ENCODE assay signal across 22 mouse cellular contexts in genomic region chr19:41387262-41387661, GRCm38 (mm10). TPM values are rescaled to one million over a fixed set of nuclear protein-coding genes. Genes with fewer than 3 reads are reported as not detected.
DNase-seq lines count a peak whose midpoint lies in the region; ATAC-seq and TF ChIP-seq lines count a peak whose summit lies in the region.
"Had no signal": no experiment of that assay in that cellular context is flagged by ENCODE, and none has a peak within 500 bp of the region (broad histone marks: within the 10 kb centered on the region; RNA-seq: fewer than 3 reads in every experiment).

No protein-coding gene starts in this region.

- TF ChIP-seq EP300 in liver, postnatal 0 days (IDR thresholded peaks at IDR 0.05; ENCODE audit: low read depth): peak; percentile 59; the same call in 1 of the 2 replicates

- peaks cover 31% of the 10 kb centered on the region for H3K27me3 ChIP-seq in heart, embryonic 10.5 days (ENCODE audit: insufficient read depth, poor library complexity, severe bottlenecking)
- peaks cover 11% of the 10 kb centered on the region; the same call in 1 of the 2 replicates for H3K27me3 ChIP-seq in heart, embryonic 12.5 days (replicated peaks)
- no peaks in the 10 kb centered on the region for H3K27me3 ChIP-seq in liver, adult 2 months (ENCODE audit: control insufficient read depth, insufficient read depth, low read length)
- H3K27me3 ChIP-seq in liver, embryonic 12.5 days (replicated peaks): peaks cover 27% of the 10 kb centered on the region
- no peaks in the 10 kb centered on the region for H3K27me3 ChIP-seq in liver, postnatal 0 days (ENCODE audit: insufficient read depth, low read length)
- H3K27me3 ChIP-seq in liver, embryonic 11.5 days (replicated peaks; ENCODE audit: control insufficient read depth, insufficient read depth, low read length): peaks cover 8% of the 10 kb centered on the region
- H3K27me3 ChIP-seq: CH12.LX had no signal

- DNase-seq in heart, adult 11 months: peak; percentile 18
- no peak for DNase-seq in heart, postnatal 36 days
- peak; percentile 0 for DNase-seq in heart, embryonic 10.5 days (ENCODE audit: low spot score)
- peak; percentile 96 for DNase-seq in liver, adult 2 months (ENCODE audit: extremely low read depth, low read depth, low spot score)
- peak; percentile 48 for DNase-seq in liver, postnatal 0 days
- DNase-seq in liver, embryonic 11.5 days (ENCODE audit: low spot score): no peak
- DNase-seq: adrenal gland, adult 2 months; adrenal gland, adult 8-10 months; adrenal gland, postnatal 10 days; adrenal gland, postnatal 14 days; adrenal gland, postnatal 25 days; adrenal gland, postnatal 36 days; B cell, adult 2 months; cerebellum, adult 11 months; cerebellum, adult 11-12 months had no signal

- ATAC-seq in heart, embryonic 12.5 days (ENCODE audit: insufficient number of reproducible peaks, low FRiP score): no peak
- ATAC-seq in liver, embryonic 12.5 days: no peak
- ATAC-seq in liver, postnatal 0 days: peak; percentile 26; the same call in 1 of the 2 replicates
- ATAC-seq in liver, embryonic 11.5 days (replicated peaks; ENCODE audit: low FRiP score): no peak
- ATAC-seq: activated CD4-positive, CD25-positive, alpha-beta regulatory T cell, adult 4 months; CD4-positive, CD25-positive, alpha-beta regulatory T cell, adult 4 months; Patski had no signal

- H3K36me3 ChIP-seq in heart, embryonic 10.5 days: no peaks in the 10 kb centered on the region
- H3K36me3 ChIP-seq in heart, embryonic 12.5 days: no peaks in the 10 kb centered on the region
- no peaks in the 10 kb centered on the region for H3K36me3 ChIP-seq in liver, adult 2 months (ENCODE audit: control insufficient read depth, insufficient read depth, low read length)
- H3K36me3 ChIP-seq in liver, embryonic 12.5 days: no peaks in the 10 kb centered on the region
- H3K36me3 ChIP-seq in liver, postnatal 0 days (replicated peaks; ENCODE audit: insufficient read depth, low read length): no peaks in the 10 kb centered on the region
- H3K36me3 ChIP-seq in liver, embryonic 11.5 days (ENCODE audit: control insufficient read depth, insufficient read depth, low read length): no peaks in the 10 kb centered on the region
- H3K36me3 ChIP-seq: G1E had no signal

- no peak overlapping the region for H3K4me3 ChIP-seq in heart, embryonic 10.5 days
- H3K4me3 ChIP-seq in heart, embryonic 12.5 days: no peak overlapping the region
- H3K4me3 ChIP-seq in liver, adult 2 months (ENCODE audit: insufficient read depth, low read depth, low read length): no peak overlapping the region
- no peak overlapping the region for H3K4me3 ChIP-seq in liver, embryonic 12.5 days
- H3K4me3 ChIP-seq in liver, postnatal 0 days (ENCODE audit: low read depth, low read length): no peak overlapping the region
- H3K4me3 ChIP-seq in liver, embryonic 11.5 days (ENCODE audit: low read depth, low read length): no peak overlapping the region

- intact Hi-C loops in heart, postnatal 36 days (cut with DNase I): loop anchor here (5.0 kb wide), 1 partner anchor 70 kb away; no protein-coding TSS in a partner anchor

- H3K79me2 ChIP-seq in liver, adult 2 months (ENCODE audit: control insufficient read depth, insufficient read depth, low read length): peaks cover 20% of the 10 kb centered on the region

- H3K27ac ChIP-seq in heart, embryonic 10.5 days: no peak overlapping the region
- no peak overlapping the region for H3K27ac ChIP-seq in heart, embryonic 12.5 days (ENCODE audit: poor library complexity, severe bottlenecking)
- peak overlapping the region; percentile 66 for H3K27ac ChIP-seq in liver, adult 2 months (replicated peaks; ENCODE audit: insufficient read depth, low read depth, low read length)
- no peak overlapping the region for H3K27ac ChIP-seq in liver, embryonic 12.5 days
- peak overlapping the region; percentile 73 for H3K27ac ChIP-seq in liver, postnatal 0 days (ENCODE audit: low read depth)
- H3K27ac ChIP-seq in liver, embryonic 11.5 days (ENCODE audit: low read depth, low read length): no peak overlapping the region

- 78% methylated on average over 2 of the region's 2 CpGs for WGBS in heart, embryonic 10.5 days
- WGBS in heart, embryonic 12.5 days: 85% methylated on average over 2 of the region's 2 CpGs
- 32% methylated on average over 2 of the region's 2 CpGs for WGBS in liver, adult 2 months
- 64% methylated on average over 2 of the region's 2 CpGs for WGBS in liver, embryonic 12.5 days (ENCODE audit: insufficient replicate concordance)
- 47% methylated on average over 2 of the region's 2 CpGs for WGBS in liver, postnatal 0 days (ENCODE audit: insufficient replicate concordance)
- WGBS in liver, embryonic 11.5 days: 80% methylated on average over 2 of the region's 2 CpGs

- peaks cover 23% of the 10 kb centered on the region for H3K4me1 ChIP-seq in heart, embryonic 10.5 days
- H3K4me1 ChIP-seq in heart, embryonic 12.5 days (replicated peaks): peaks cover 22% of the 10 kb centered on the region
- peaks cover 44% of the 10 kb centered on the region for H3K4me1 ChIP-seq in liver, adult 2 months (ENCODE audit: control insufficient read depth, insufficient read depth, low read length)
- peaks cover 10% of the 10 kb centered on the region for H3K4me1 ChIP-seq in liver, embryonic 12.5 days
- H3K4me1 ChIP-seq in liver, postnatal 0 days (ENCODE audit: insufficient read depth): peaks cover 42% of the 10 kb centered on the region
- 0 out of 2 replicates have a peak, but pooled peaks cover 3% of the 10 kb centered on the region for H3K4me1 ChIP-seq in liver, embryonic 11.5 days (replicated peaks; ENCODE audit: control insufficient read depth, insufficient read depth, low read length)

- no peak overlapping the region for H3K4me2 ChIP-seq in heart, embryonic 12.5 days
- no peak overlapping the region for H3K4me2 ChIP-seq in liver, embryonic 12.5 days
- no peak overlapping the region for H3K4me2 ChIP-seq in liver, postnatal 0 days (ENCODE audit: low read depth, low read length)
- H3K4me2 ChIP-seq in liver, embryonic 11.5 days: no peak overlapping the region

- no peaks in the 10 kb centered on the region for H3K9me3 ChIP-seq in heart, embryonic 10.5 days
- no peaks in the 10 kb centered on the region for H3K9me3 ChIP-seq in heart, embryonic 12.5 days (replicated peaks)
- no peaks in the 10 kb centered on the region for H3K9me3 ChIP-seq in liver, embryonic 12.5 days (replicated peaks)
- no peaks in the 10 kb centered on the region for H3K9me3 ChIP-seq in liver, postnatal 0 days (ENCODE audit: low read length)
- no peaks in the 10 kb centered on the region for H3K9me3 ChIP-seq in liver, embryonic 11.5 days (ENCODE audit: control insufficient read depth, low read length)
- H3K9me3 ChIP-seq: G1E had no signal

- no peak overlapping the region for H3K9ac ChIP-seq in heart, embryonic 12.5 days
- H3K9ac ChIP-seq in liver, adult 2 months (ENCODE audit: low read depth, low read length): no peak overlapping the region
- H3K9ac ChIP-seq in liver, embryonic 12.5 days: no peak overlapping the region
- H3K9ac ChIP-seq in liver, postnatal 0 days (replicated peaks): no peak overlapping the region
- no peak overlapping the region for H3K9ac ChIP-seq in liver, embryonic 11.5 days (ENCODE audit: low read depth, low read length)

- no peak for TF ChIP-seq CTCF in liver, adult 2 months (IDR thresholded peaks at IDR 0.05; ENCODE audit: low read depth, low read length)
- no peak for TF ChIP-seq CTCF in liver, postnatal 0 days (IDR thresholded peaks at IDR 0.05; ENCODE audit: low read depth)

- TF ChIP-seq POLR2A in liver, adult 2 months (IDR thresholded peaks at IDR 0.05; ENCODE audit: extremely low read depth, insufficient read depth, low read length): no peak

RNA-seq across cellular contexts. Expression of gene Pik3ap1, which starts 2.4 kb away (rescaled TPM):
- total RNA-seq in heart, postnatal 36 days (2021): 1 to 10 TPM; 1.7 to 2.5 TPM
- 0.83 and 1.1 TPM in 2 replicates for polyA plus RNA-seq in heart, embryonic 10.5 days (2016; fragmentation: Nextera tagmentation; extraction: Ambion mirVana)
- 1.3 and 1.4 TPM in 2 replicates for polyA plus RNA-seq in heart, embryonic 12.5 days (2016; fragmentation: Nextera tagmentation; extraction: Ambion mirVana)
- total RNA-seq in liver, adult 2 months (2014; rRNA removed): 21.7 and 34.8 TPM in 2 replicates
- polyA plus RNA-seq in liver, adult 2 months (2012; rRNA removed): 25.4 and 31.9 TPM in 2 replicates
- polyA plus RNA-seq in liver, embryonic 12.5 days (2016; fragmentation: Nextera tagmentation; extraction: Ambion mirVana): 5.5 and 6.0 TPM in 2 replicates
- 17.1 and 21.8 TPM in 2 replicates for polyA plus RNA-seq in liver, postnatal 0 days (2015; fragmentation: Nextera tagmentation; extraction: Ambion mirVana)
- 5.4 and 5.6 TPM in 2 replicates for polyA plus RNA-seq in liver, embryonic 11.5 days (2014; fragmentation: Nextera tagmentation; extraction: Ambion mirVana)

Comparison
In these comparisons a context has a peak if more than half of its experiments do, and no peak if none do; other contexts are left out.
1. DNase-seq: peak in heart, adult 11 months (single experiment), heart, embryonic 10.5 days (single experiment), liver, adult 2 months (single experiment) and liver, postnatal 0 days (single experiment); none in heart, postnatal 36 days (0 of 2) and liver, embryonic 11.5 days (single experiment).
2. H3K27ac ChIP-seq: peak in liver, adult 2 months (single experiment) and liver, postnatal 0 days (single experiment); none in heart, embryonic 10.5 days (single experiment), heart, embryonic 12.5 days (single experiment), liver, embryonic 12.5 days (single experiment) and liver, embryonic 11.5 days (single experiment).